Mouse (Mus musculus): ENCODE measurements at regions not wholly inside any gene's neighbourhood (a gene's known extent, or its start where the extent isn't known, plus 50 kb on each side); places are given as distances from the start of the nearest gene placed in this dataset.
A peak's percentile ranks its signal among the peaks of the same experiment; 100 is the strongest.

GRCm38 (mm10) chr7:122820587-122821535, 144.6 kb upstream of the Rbbp6 start:
- no peak for TF ChIP-seq CTCF (IDR thresholded peaks at IDR 0.05; ENCODE audit: low read depth)
- peak; percentile 81 for TF ChIP-seq EP300 (IDR thresholded peaks at IDR 0.05; ENCODE audit: low read depth)
- peak; percentile 81 for ATAC-seq (ENCODE audit: insufficient read depth, low read depth)
- DNase-seq (ENCODE audit: low spot score): peak; percentile 61
- Histone ChIP-seq H3K36me3 (replicated peaks; ENCODE audit: control insufficient read depth, insufficient read depth, low read length) (no peaks in the 10 kb centered on the region), H3K9ac (replicated peaks; ENCODE audit: low read depth, low read length) (no peak overlapping the region), H3K4me2 (ENCODE audit: low read depth, low read length) (no peak overlapping the region), H3K27ac (ENCODE audit: low read depth) (peak overlapping the region; percentile 83), H3K9me3 (replicated peaks; ENCODE audit: control insufficient read depth, low read length) (no peaks in the 10 kb centered on the region), H3K4me1 (ENCODE audit: control insufficient read depth, insufficient read depth) (no peaks in the 10 kb centered on the region), H3K27me3 (ENCODE audit: control insufficient read depth, insufficient read depth, low read length) (no peaks in the 10 kb centered on the region), H3K4me3 (ENCODE audit: low read depth, low read length) (no peak overlapping the region)
- WGBS: 51% methylated on average over 12 of the region's 12 CpGs

GRCm38 (mm10) chr7:122823429-122823828, 142.1 kb upstream of the Rbbp6 start:
- Histone ChIP-seq H3K4me1 (ENCODE audit: control insufficient read depth, insufficient read depth) (no peaks in the 10 kb centered on the region), H3K4me2 (ENCODE audit: low read depth, low read length) (no peak overlapping the region), H3K4me3 (ENCODE audit: low read depth, low read length) (no peak overlapping the region), H3K9me3 (replicated peaks; ENCODE audit: control insufficient read depth, low read length) (no peaks in the 10 kb centered on the region), H3K27ac (ENCODE audit: low read depth) (no peak overlapping the region), H3K9ac (replicated peaks; ENCODE audit: low read depth, low read length) (no peak overlapping the region), H3K27me3 (ENCODE audit: control insufficient read depth, insufficient read depth, low read length) (no peaks in the 10 kb centered on the region), H3K36me3 (replicated peaks; ENCODE audit: control insufficient read depth, insufficient read depth, low read length) (no peaks in the 10 kb centered on the region)
- no peak for DNase-seq (ENCODE audit: low spot score)
- no peak for TF ChIP-seq CTCF (IDR thresholded peaks at IDR 0.05; ENCODE audit: low read depth)
- no peak for TF ChIP-seq EP300 (IDR thresholded peaks at IDR 0.05; ENCODE audit: low read depth)
- ATAC-seq (ENCODE audit: insufficient read depth, low read depth): no peak
- WGBS: 49% methylated on average over 6 of the region's 6 CpGs

- no peaks in the 10 kb centered on the region for H3K4me1 ChIP-seq (ENCODE audit: control insufficient read depth, insufficient read depth)
- no peak overlapping the region for H3K4me2 ChIP-seq (ENCODE audit: low read depth, low read length)
- H3K27me3 ChIP-seq (ENCODE audit: control insufficient read depth, insufficient read depth, low read length): no peaks in the 10 kb centered on the region
- H3K9ac ChIP-seq (replicated peaks; ENCODE audit: low read depth, low read length): no peak overlapping the region
- ATAC-seq (ENCODE audit: insufficient read depth, low read depth): no peak
- no peaks in the 10 kb centered on the region for H3K9me3 ChIP-seq (replicated peaks; ENCODE audit: control insufficient read depth, low read length)
- TF ChIP-seq EP300 (IDR thresholded peaks at IDR 0.05; ENCODE audit: low read depth): no peak
- TF ChIP-seq CTCF (IDR thresholded peaks at IDR 0.05; ENCODE audit: low read depth): no peak
- no peak overlapping the region for H3K4me3 ChIP-seq (ENCODE audit: low read depth, low read length)
- DNase-seq (ENCODE audit: low spot score): no peak
- 81% methylated on average over 3 of the region's 3 CpGs for whole genome bisulfite sequencing
- H3K27ac ChIP-seq (ENCODE audit: low read depth): no peak overlapping the region
- H3K36me3 ChIP-seq (replicated peaks; ENCODE audit: control insufficient read depth, insufficient read depth, low read length): no peaks in the 10 kb centered on the region
Measured at GRCm38 (mm10) chr7:122839091-122839490, 126.4 kb upstream of the Rbbp6 start.

DNA sequence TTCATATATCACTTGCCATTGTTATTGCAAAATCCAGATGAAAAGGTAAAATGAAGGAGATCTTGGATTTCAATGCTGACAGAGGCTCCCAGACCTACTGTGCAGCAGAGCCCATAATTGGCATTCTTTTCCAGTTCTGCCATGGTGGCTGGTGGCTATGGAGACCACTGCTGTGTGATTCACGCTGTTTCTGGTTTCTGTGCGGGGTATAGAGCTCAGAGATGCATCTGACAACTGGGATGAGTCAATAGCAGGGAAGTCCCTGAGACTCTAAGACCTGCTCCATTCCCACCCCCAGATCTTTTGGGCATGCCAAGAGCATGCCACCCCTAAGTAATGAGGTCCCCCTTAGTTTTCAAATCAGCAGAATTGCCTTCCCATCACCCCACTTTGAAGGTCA, 120.7 kb upstream of the Rbbp6 start:
- Histone ChIP-seq H3K9me3 (replicated peaks; ENCODE audit: control insufficient read depth, low read length) (no peaks in the 10 kb centered on the region), H3K9ac (replicated peaks; ENCODE audit: low read depth, low read length) (no peak overlapping the region), H3K36me3 (replicated peaks; ENCODE audit: control insufficient read depth, insufficient read depth, low read length) (no peaks in the 10 kb centered on the region), H3K4me1 (ENCODE audit: control insufficient read depth, insufficient read depth) (no peaks in the 10 kb centered on the region), H3K27me3 (ENCODE audit: control insufficient read depth, insufficient read depth, low read length) (no peaks in the 10 kb centered on the region), H3K27ac (ENCODE audit: low read depth) (no peak overlapping the region), H3K4me3 (ENCODE audit: low read depth, low read length) (no peak overlapping the region), H3K4me2 (ENCODE audit: low read depth, low read length) (no peak overlapping the region)
- no peak for DNase-seq (ENCODE audit: low spot score)
- TF ChIP-seq CTCF (IDR thresholded peaks at IDR 0.05; ENCODE audit: low read depth): no peak
- no peak for TF ChIP-seq EP300 (IDR thresholded peaks at IDR 0.05; ENCODE audit: low read depth)
- WGBS: 61% methylated on average over 2 of the region's 2 CpGs
- no peak for ATAC-seq (ENCODE audit: insufficient read depth, low read depth)

GRCm38 (mm10) chr7:122847376-122847775, 118.1 kb upstream of the Rbbp6 start:
- Histone ChIP-seq H3K4me1 (ENCODE audit: control insufficient read depth, insufficient read depth) (no peaks in the 10 kb centered on the region), H3K36me3 (replicated peaks; ENCODE audit: control insufficient read depth, insufficient read depth, low read length) (no peaks in the 10 kb centered on the region), H3K9me3 (replicated peaks; ENCODE audit: control insufficient read depth, low read length) (no peaks in the 10 kb centered on the region), H3K4me3 (ENCODE audit: low read depth, low read length) (no peak overlapping the region), H3K9ac (replicated peaks; ENCODE audit: low read depth, low read length) (no peak overlapping the region), H3K27ac (ENCODE audit: low read depth) (no peak overlapping the region), H3K27me3 (ENCODE audit: control insufficient read depth, insufficient read depth, low read length) (no peaks in the 10 kb centered on the region), H3K4me2 (ENCODE audit: low read depth, low read length) (no peak overlapping the region)
- TF ChIP-seq CTCF (IDR thresholded peaks at IDR 0.05; ENCODE audit: low read depth) (no peak), EP300 (IDR thresholded peaks at IDR 0.05; ENCODE audit: low read depth) (no peak)
- WGBS: 53% methylated on average over 5 of the region's 5 CpGs
- DNase-seq (ENCODE audit: low spot score): no peak
- no peak for ATAC-seq (ENCODE audit: insufficient read depth, low read depth)

Data from heart, postnatal 0 days (tissue).